Mouse (Mus musculus) R1 (cell line): Measurements from ENCODE around the gene M1ap.

Experiments used
- DNase-seq: peaks from one replicate; pipeline ENCODE4 v3.0.0-alpha.2; 2018; ENCODE audit warnings: low read depth, low spot score

Gene M1ap

GRCm38 (mm10) chr6:83006114-83006513, 59.4 kb downstream of the M1ap start:
- DNase-seq: no peak

- no peak for DNase-seq
These were observed 62.0 kb downstream of the M1ap start for GRCm38 (mm10) chr6:83008659-83009058.

GRCm38 (mm10) chr6:83010010-83010409, 63.3 kb downstream of the M1ap start:
- DNase-seq: no peak

GRCm38 (mm10) chr6:83011255-83011654, 64.6 kb downstream of the M1ap start:
- no peak for DNase-seq

- DNase-seq: no peak
These were observed 65.1 kb downstream of the M1ap start for GRCm38 (mm10) chr6:83011756-83012155.

- no peak for DNase-seq
These were observed 66.7 kb downstream of the M1ap start for GRCm38 (mm10) chr6:83013444-83013843.

GRCm38 (mm10) chr6:83014482-83015466, 68.1 kb downstream of the M1ap start:
- DNase-seq: no peak

GRCm38 (mm10) chr6:83015749-83016148, 69.0 kb downstream of the M1ap start:
- DNase-seq: no peak

GRCm38 (mm10) chr6:83017190-83017589, 70.5 kb downstream of the M1ap start:
- DNase-seq: no peak

GRCm38 (mm10) chr6:83019044-83019443, 72.3 kb downstream of the M1ap start:
- no peak for DNase-seq

GRCm38 (mm10) chr6:83020121-83020520, 73.4 kb downstream of the M1ap start:
- no peak for DNase-seq

- no peak for DNase-seq
These were observed 74.3 kb downstream of the M1ap start for GRCm38 (mm10) chr6:83020836-83021593.

- no peak for DNase-seq
These were observed 76.3 kb downstream of the M1ap start for GRCm38 (mm10) chr6:83023008-83023407.

- DNase-seq: no peak
These were observed 77.1 kb downstream of the M1ap start for GRCm38 (mm10) chr6:83023786-83024185.

GRCm38 (mm10) chr6:83024421-83024820, 77.7 kb downstream of the M1ap start:
- DNase-seq: no peak

- DNase-seq: no peak
These were observed 78.5 kb downstream of the M1ap start for GRCm38 (mm10) chr6:83025221-83025620.

GRCm38 (mm10) chr6:83027293-83027692, 80.6 kb downstream of the M1ap start:
- DNase-seq: no peak

GRCm38 (mm10) chr6:83027706-83028105, 81.0 kb downstream of the M1ap start:
- no peak for DNase-seq

GRCm38 (mm10) chr6:83029777-83030176, 83.1 kb downstream of the M1ap start:
- DNase-seq: peak; percentile 22

GRCm38 (mm10) chr6:83031111-83031510, 84.4 kb downstream of the M1ap start:
- DNase-seq: no peak

- DNase-seq: no peak
These were observed 85.4 kb downstream of the M1ap start for GRCm38 (mm10) chr6:83031921-83032590.

GRCm38 (mm10) chr6:83032769-83033191, 86.1 kb downstream of the M1ap start:
- peak; percentile 76 for DNase-seq
